Mouse (Mus musculus) stomach, postnatal 0 days (tissue): ENCODE data around the gene Thg1l.

Experiments used
- CTCF ChIP-seq: IDR thresholded peaks from 2 replicates; pipeline ENCODE4 v1.5.1; 2016; ENCODE audit warnings: antibody characterized with exemption, low read depth, mild to moderate bottlenecking, moderate library complexity
- EP300 ChIP-seq: optimal IDR thresholded peaks from 2 replicates; pipeline ENCODE3; 2016; ENCODE audit warnings: antibody characterized with exemption

DNA sequence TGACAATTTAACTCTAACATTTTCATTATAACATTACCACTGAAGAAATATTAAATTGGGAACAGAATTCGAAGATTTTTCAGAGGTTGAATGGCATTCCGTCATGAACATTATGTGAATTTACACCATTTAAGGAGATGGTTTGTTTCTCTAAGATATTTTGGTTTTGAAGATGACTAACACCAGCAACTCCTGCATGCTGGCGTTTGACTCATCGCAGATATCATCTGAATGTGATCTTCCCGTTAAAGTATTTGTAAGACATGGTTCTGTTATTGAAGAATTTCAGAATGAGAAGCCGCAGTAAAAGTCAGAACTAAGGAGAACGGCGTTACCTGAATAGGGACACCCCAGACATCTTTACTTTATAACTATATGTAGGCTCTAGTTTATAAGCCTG is 19.2 kb upstream of the Thg1l start:
- no peak for TF ChIP-seq CTCF
- TF ChIP-seq EP300: no peak
